Mouse (Mus musculus) right cerebral cortex, postnatal 10 days (tissue): ENCODE measurements around the gene Asb4.
"Not testable (repeated sequence)": the region's sequence is repeated elsewhere in the genome, so short reads cannot be mapped to it uniquely, and the experiment has no call there.

ENCODE experiments used
- DNase-seq, 2 experiments: peaks; one replicate each; pipeline ENCODE4 v3.0.0; 2021; ENCODE audit warnings: low spot score in 2 of 2

Gene Asb4

GRCm38 (mm10) chr6:5383336-5384177, at the start of gene Asb4:
Gene Asb4, plus strand, starts transcription at chr6:5383386.
- DNase-seq: peak in 1 of 2 experiments; percentile 43

- DNase-seq: no peak
These were observed 49.2 kb upstream of the Asb4 start for GRCm38 (mm10) chr6:5334021-5334420.

GRCm38 (mm10) chr6:5336016-5336415, 47.2 kb upstream of the Asb4 start:
- DNase-seq: not testable (repeated sequence)

- DNase-seq: not testable (repeated sequence)
These were observed 44.4 kb upstream of the Asb4 start for GRCm38 (mm10) chr6:5338781-5339180.

GRCm38 (mm10) chr6:5339283-5339682, 43.9 kb upstream of the Asb4 start:
- DNase-seq: not testable (repeated sequence)

- DNase-seq: peak in 1 of 2 experiments; percentile 26
These were observed 38.9 kb upstream of the Asb4 start for GRCm38 (mm10) chr6:5344255-5344654.

- DNase-seq: no peak
These were observed 25.3 kb upstream of the Asb4 start for GRCm38 (mm10) chr6:5357873-5358272.

GRCm38 (mm10) chr6:5360402-5360801, 22.8 kb upstream of the Asb4 start:
- no peak for DNase-seq

GRCm38 (mm10) chr6:5361987-5362386, 21.2 kb upstream of the Asb4 start:
- DNase-seq: no peak

- DNase-seq: no peak
These were observed 17.3 kb upstream of the Asb4 start for GRCm38 (mm10) chr6:5365845-5366244.

- DNase-seq: no peak
These were observed 6.3 kb upstream of the Asb4 start for GRCm38 (mm10) chr6:5376884-5377283.

GRCm38 (mm10) chr6:5379048-5379447, 4.1 kb upstream of the Asb4 start:
- DNase-seq: no peak

- DNase-seq: peak; percentile 75 to 80
These were observed 3.2 kb upstream of the Asb4 start for GRCm38 (mm10) chr6:5379781-5380623.

- no peak for DNase-seq
These were observed 2.4 kb upstream of the Asb4 start for GRCm38 (mm10) chr6:5380624-5381252.

- no peak for DNase-seq
These were observed 1.1 kb upstream of the Asb4 start for GRCm38 (mm10) chr6:5381918-5382582.

- DNase-seq: peak; percentile 91 to 93
These were observed 487 bp upstream of the Asb4 start for GRCm38 (mm10) chr6:5382583-5383215.

GRCm38 (mm10) chr6:5384178-5384490, 948 bp downstream of the Asb4 start:
- peak; percentile 81 to 85 for DNase-seq

- DNase-seq: no peak
These were observed 2.0 kb downstream of the Asb4 start for GRCm38 (mm10) chr6:5385161-5385640.

- no peak for DNase-seq
These were observed 3.3 kb downstream of the Asb4 start for GRCm38 (mm10) chr6:5386486-5386885.

GRCm38 (mm10) chr6:5387396-5387795, 4.2 kb downstream of the Asb4 start:
- DNase-seq: no peak

- DNase-seq: no peak
These were observed 7.1 kb downstream of the Asb4 start for GRCm38 (mm10) chr6:5390298-5390697.
